Comparison of ENCODE assay signal across 8 mouse cellular contexts in genomic region chr9:120674855-120675254, GRCm38 (mm10).
A peak's percentile ranks its signal among the peaks of the same experiment; 100 is the strongest.
DNase-seq lines count a peak whose midpoint lies in the region; ATAC-seq and TF ChIP-seq lines count a peak whose summit lies in the region.

No protein-coding gene starts in this region.

- in situ Hi-C loops in ES-E14 (cut with MboI; ENCODE audit: low sequenced_read_pairs in 2 of 2, unreplicated experiment in 2 of 2) = no loop called here

- H3K36me3 ChIP-seq in ES-E14 (ENCODE audit: control insufficient read depth, insufficient read depth, low read length, poor library complexity, severe bottlenecking) = no peaks in the 10 kb centered on the region
- H3K36me3 ChIP-seq in midbrain, embryonic 14.5 days (ENCODE audit: control insufficient read depth, insufficient read depth, low read length) = no peaks in the 10 kb centered on the region

- H3K4me3 ChIP-seq in gastrocnemius, adult 2 months = peak overlapping the region; percentile 63
- H3K4me3 ChIP-seq in ES-E14 (ENCODE audit: insufficient read depth in 1 of 2, low read depth in 1 of 2, low read length in 2 of 2, poor library complexity in 1 of 2, severe bottlenecking in 1 of 2) = peak overlapping the region; percentile 47 to 55
- H3K4me3 ChIP-seq in midbrain, embryonic 14.5 days (replicated peaks; ENCODE audit: low read depth, low read length) = no peak overlapping the region

- peaks cover 3% of the 10 kb centered on the region; the same call in 1 of the 2 replicates for H3K27me3 ChIP-seq in midbrain, embryonic 14.5 days (ENCODE audit: control insufficient read depth, insufficient read depth, low read length)

- H3K4me1 ChIP-seq in ES-E14 (ENCODE audit: control insufficient read depth in 2 of 2, insufficient read depth in 2 of 2, low read length in 2 of 2, poor library complexity in 1 of 2) = peaks cover 21 to 30% of the 10 kb centered on the region in 2 experiments
- H3K4me1 ChIP-seq in midbrain, embryonic 14.5 days (ENCODE audit: control insufficient read depth, insufficient read depth, low read length) = peaks cover 30% of the 10 kb centered on the region

- no peak for DNase-seq in gastrocnemius, adult 2 months
- DNase-seq in gastrocnemius, adult 18-20 months (ENCODE audit: low spot score) = no peak
- no peak for DNase-seq in ES-E14 (ENCODE audit: low read depth, low spot score)
- DNase-seq in midbrain, embryonic 14.5 days = peak; percentile 47
- no peak for DNase-seq in gastrocnemius, postnatal 14 days
- no peak for DNase-seq in adrenal gland, postnatal 25 days

- no peak overlapping the region for H3K27ac ChIP-seq in gastrocnemius, adult 2 months
- peak overlapping the region; percentile 26 for H3K27ac ChIP-seq in ES-E14 (ENCODE audit: insufficient read depth, low read depth, low read length, poor library complexity, severe bottlenecking)
- no peak overlapping the region for H3K27ac ChIP-seq in midbrain, embryonic 14.5 days (replicated peaks; ENCODE audit: low read depth, low read length)

- peak; percentile 8 to 52; a peak in 1 of 4 replicates for ATAC-seq in hematopoietic stem cell, adult 5-6 weeks (replicated peaks in 1 of 2; ENCODE audit: insufficient read depth in 1 of 2, low FRiP score in 2 of 2, low TSS enrichment in 1 of 2, low read depth in 1 of 2, poor library complexity in 2 of 2, severe bottlenecking in 2 of 2)
- no peak for ATAC-seq in midbrain, embryonic 14.5 days (ENCODE audit: low FRiP score, low TSS enrichment)
- no peak for ATAC-seq in erythroid progenitor cell, adult 5-6 weeks (replicated peaks; ENCODE audit: low FRiP score, poor library complexity, severe bottlenecking)

- 3% methylated on average over 11 of the region's 11 CpGs for WGBS in midbrain, embryonic 14.5 days

- no peak for TF ChIP-seq CTCF in gastrocnemius, adult 2 months (IDR thresholded peaks at IDR 0.05)

- intact Hi-C loops in gastrocnemius, adult 2 months (cut with DNase I) = no loop called here
- intact Hi-C loops in gastrocnemius, postnatal 14 days (cut with DNase I; ENCODE audit: low total_unique reads) = no loop called here

- H3K4me2 ChIP-seq in midbrain, embryonic 14.5 days (ENCODE audit: low read length) = peak overlapping the region; percentile 59

- no peaks in the 10 kb centered on the region for H3K9me3 ChIP-seq in ES-E14 (ENCODE audit: control insufficient read depth, insufficient read depth, low read depth, low read length)
- H3K9me3 ChIP-seq in midbrain, embryonic 14.5 days (ENCODE audit: control insufficient read depth, low read length) = no peaks in the 10 kb centered on the region

- H3K9ac ChIP-seq in ES-E14 (ENCODE audit: insufficient read depth, low read depth, low read length, poor library complexity, severe bottlenecking) = no peak overlapping the region
- no peak overlapping the region for H3K9ac ChIP-seq in midbrain, embryonic 14.5 days (replicated peaks; ENCODE audit: low read length)

TF ChIP-seq in ES-E14, 5 proteins besides CTCF, POLR2A, EP300 and RAD21:
- TF ChIP-seq HCFC1 (IDR thresholded peaks at IDR 0.05; ENCODE audit: borderline replicate concordance, insufficient read depth, low read length) (no peak), ZNF384 (IDR thresholded peaks at IDR 0.05; ENCODE audit: low read depth, low read length) (no peak)

Comparison
In these comparisons a context has a peak if more than half of its experiments do, and no peak if none do; other contexts are left out.
1. ATAC-seq: peak in hematopoietic stem cell, adult 5-6 weeks (2 of 2); none in midbrain, embryonic 14.5 days (single experiment) and erythroid progenitor cell, adult 5-6 weeks (single experiment).